Mouse (Mus musculus) liver, embryonic 14.5 days (tissue): ENCODE results near the gene Il6st.

Experiments used
- CTCF ChIP-seq: IDR thresholded peaks from 2 replicates; pipeline ENCODE4 v1.5.1; 2016; ENCODE audit warnings: antibody characterized with exemption, low read depth, control low read depth
- EP300 ChIP-seq: IDR thresholded peaks from 2 replicates; pipeline ENCODE4 v1.6.1; 2016; ENCODE audit warnings: antibody characterized with exemption, low read depth

DNA sequence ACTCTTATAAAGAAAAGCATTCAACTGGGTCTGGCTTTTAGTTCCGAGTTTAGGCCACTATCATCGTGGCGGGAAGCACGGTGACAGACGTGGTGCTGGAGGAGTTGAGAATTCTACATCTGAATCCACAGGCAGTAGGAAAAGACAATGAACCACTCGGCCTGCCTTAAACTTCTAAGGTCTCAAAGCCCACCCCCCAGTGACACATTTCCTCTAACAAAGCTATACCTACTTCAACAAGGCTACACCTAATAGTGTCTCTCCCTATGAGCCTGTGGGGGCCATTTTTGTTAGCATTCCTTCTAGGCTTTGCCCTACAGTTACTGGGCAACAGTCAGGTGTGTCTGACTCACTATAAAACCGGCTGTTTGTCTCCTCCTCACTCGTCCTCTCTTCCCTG is 23.2 kb upstream of the Il6st start:
- TF ChIP-seq CTCF: no peak
- TF ChIP-seq EP300: no peak
